Mouse (Mus musculus) lung, adult 18-20 months (tissue): ENCODE data around the gene Srsx.
"Not testable (repeated sequence)": the region's sequence is repeated elsewhere in the genome, so short reads cannot be mapped to it uniquely, and the experiment has no call there.

Source experiments
- DNase-seq, 2 experiments: peaks; one replicate each; pipeline ENCODE4 v3.0.0; 2022; ENCODE audit warnings: mixed read lengths in 2 of 2

The Srsx gene

DNA sequence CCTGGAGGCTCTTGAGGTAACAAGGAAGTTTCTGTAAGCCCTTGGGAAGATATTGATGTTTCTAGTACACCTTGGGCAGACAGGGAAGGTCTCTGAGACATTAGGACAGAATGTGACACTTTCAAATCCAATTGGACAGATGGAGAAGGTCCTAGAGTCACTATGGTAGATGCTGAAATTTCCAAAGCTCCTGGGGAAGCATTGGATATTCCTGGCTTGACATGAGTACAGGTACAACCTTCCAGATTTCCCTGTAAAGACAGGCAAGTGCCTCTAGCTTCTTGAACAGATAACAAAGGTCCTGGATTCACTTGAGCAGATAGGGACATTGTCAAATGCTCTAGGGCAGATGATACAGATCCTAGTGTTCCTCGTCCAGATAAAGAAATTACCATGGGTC is at the start of gene Srsx:
Srsx (minus strand) TSS at position 101 of the 400 bp plus-strand sequence.
- DNase-seq: not testable (repeated sequence)

- not testable (repeated sequence) for DNase-seq
Measured at GRCm38 (mm10) chrX:123246807-123247206, 24.5 kb upstream of the Srsx start, which contains the start of gene Gm17577. Gene Gm17577, minus strand, starts transcription at chrX:123246907.
